Mouse (Mus musculus) thymus, adult 2 months (tissue): Measurements from ENCODE around the gene Irs2. TPM values are rescaled to one million over a fixed set of nuclear protein-coding genes. Genes with fewer than 3 reads are reported as not detected.
A peak's percentile ranks its signal among the peaks of the same experiment; 100 is the strongest.

ENCODE experiments used
- DNase-seq: peaks from one replicate; pipeline ENCODE4 v3.0.0; 2021
- H3K27ac ChIP-seq: fragments of 200-500 bp; 2 replicates; pipeline ENCODE4 v1.5.1; 2012; ENCODE audit warnings: low read length, control low read depth; ENCODE audit not compliant: control insufficient read depth, insufficient read depth
- H3K27me3 ChIP-seq: fragments of 200-500 bp; 2 replicates; pipeline ENCODE4 v1.6.1; 2012; ENCODE audit warnings: mild to moderate bottlenecking, low read length, moderate library complexity, mixed read lengths; ENCODE audit not compliant: control insufficient read depth, insufficient read depth
- H3K36me3 ChIP-seq: fragments of 200-500 bp; 2 replicates; pipeline ENCODE4 v1.6.1; 2012; ENCODE audit warnings: mild to moderate bottlenecking, low read length, moderate library complexity; ENCODE audit not compliant: control insufficient read depth, insufficient read depth
- H3K4me1 ChIP-seq: fragments of 200-500 bp; replicated peaks from 2 replicates; pipeline ENCODE4 v1.6.1; 2012; ENCODE audit warnings: low read length; ENCODE audit not compliant: control insufficient read depth, insufficient read depth
- H3K4me3 ChIP-seq: fragments of 200-500 bp; 2 replicates; pipeline ENCODE4 v1.5.1; 2012; ENCODE audit warnings: mild to moderate bottlenecking, low read length, control low read depth, moderate library complexity; ENCODE audit not compliant: control insufficient read depth, insufficient read depth
- CTCF ChIP-seq: fragments of 200-500 bp; IDR thresholded peaks from 2 replicates; pipeline ENCODE4 v1.5.1; 2012; ENCODE audit warnings: mild to moderate bottlenecking, control low read depth, low read length, moderate library complexity, borderline replicate concordance; ENCODE audit not compliant: control insufficient read depth, poor library complexity, insufficient read depth; ENCODE audit errors: extremely low read depth
- POLR2A ChIP-seq: fragments of 200-500 bp; IDR thresholded peaks from 2 replicates; pipeline ENCODE4 v1.6.1; 2012; ENCODE audit warnings: mild to moderate bottlenecking, low read length, control low read depth, moderate library complexity; ENCODE audit not compliant: control insufficient read depth, poor library complexity, insufficient read depth; ENCODE audit errors: extremely low read depth
- WGBS: fragments of 180-500 bp; shearing (Covaris S2); methylation state at CpG from one replicate; pipeline ENCODE4 v1.1.7; 2018; 5-methylcytosine and 5-hydroxymethylcytosine counted together
- polyA plus RNA-seq: library from polyadenylated mRNA; depleted of rRNA; stranded (reverse); fragments of >200 nt; gene quantifications from 2 replicates; pipeline ENCODE4 v1.2.3, GENCODE M21; 2012

The Irs2 gene
- polyA plus RNA-seq, 1 experiment = 17.1 TPM

DNA sequence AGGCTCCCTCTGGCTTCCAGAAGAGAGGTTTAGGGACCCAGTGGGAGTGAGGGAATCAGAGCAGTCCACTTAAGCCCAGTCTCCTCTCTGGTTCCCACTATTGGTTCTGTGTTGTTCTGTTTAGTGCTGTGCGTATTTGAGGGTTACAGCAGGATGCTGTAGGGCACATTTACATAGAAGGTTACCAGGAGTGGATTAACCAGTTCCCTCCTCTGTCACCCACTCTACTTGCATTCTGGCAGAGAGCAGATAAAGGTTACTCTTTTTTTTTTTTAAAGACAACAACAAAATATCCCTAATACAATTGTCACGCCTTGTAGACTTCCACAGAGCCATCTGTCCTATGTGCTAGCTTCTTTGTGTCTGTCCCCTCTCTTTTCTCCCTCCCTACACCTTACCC, 16.9 kb downstream of the Irs2 start:
- Histone ChIP-seq H3K27ac (no peak overlapping the region), H3K36me3 (peaks cover 5% of the 10 kb centered on the region), H3K4me3 (no peak overlapping the region), H3K27me3 (no peaks in the 10 kb centered on the region), H3K4me1 (peaks cover 15% of the 10 kb centered on the region)
- no peak for TF ChIP-seq CTCF
- no peak for TF ChIP-seq POLR2A
- WGBS = 89% methylated on average over 2 of the region's 2 CpGs
- DNase-seq = no peak

DNA sequence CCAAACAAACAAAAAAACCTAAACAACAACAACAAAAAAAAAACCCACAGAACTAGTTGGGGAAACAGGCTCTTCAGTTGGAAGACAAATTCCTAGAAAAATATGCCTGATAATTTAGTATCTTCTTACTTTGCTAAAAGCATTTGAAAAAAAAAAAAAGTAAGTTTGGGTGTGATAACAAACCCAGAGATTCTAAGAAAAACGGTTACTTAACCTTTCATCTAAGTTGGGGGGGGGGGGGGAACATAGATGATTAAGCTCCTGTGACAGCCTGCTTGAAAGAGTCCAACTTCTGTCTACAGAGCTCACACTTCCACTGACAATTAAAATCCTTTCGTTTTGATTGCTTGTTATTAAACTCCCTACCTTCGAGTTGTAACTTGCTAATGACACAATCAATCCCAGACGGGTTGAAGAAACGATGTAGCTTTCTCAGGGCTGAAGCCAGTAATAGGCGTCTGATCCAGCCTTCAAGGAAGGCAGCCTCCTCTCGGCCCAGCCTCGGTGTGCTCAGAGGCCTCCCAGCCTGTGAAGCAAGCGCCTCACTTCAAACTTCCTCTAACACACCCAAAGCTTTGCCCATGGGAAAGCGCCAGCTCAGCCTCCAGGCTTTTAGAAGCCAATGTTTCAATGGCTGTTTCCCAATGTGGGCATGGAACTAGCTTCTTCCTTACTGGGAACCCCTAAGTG, 17.7 kb downstream of the Irs2 start:
- 10% methylated on average over 10 of the region's 10 CpGs for WGBS
- TF ChIP-seq CTCF (no peak), POLR2A (no peak)
- no peak for DNase-seq
- Histone ChIP-seq H3K4me1 (peaks cover 15% of the 10 kb centered on the region), H3K4me3 (no peak overlapping the region), H3K36me3 (peaks cover 11% of the 10 kb centered on the region), H3K27me3 (no peaks in the 10 kb centered on the region), H3K27ac (no peak overlapping the region)

DNA sequence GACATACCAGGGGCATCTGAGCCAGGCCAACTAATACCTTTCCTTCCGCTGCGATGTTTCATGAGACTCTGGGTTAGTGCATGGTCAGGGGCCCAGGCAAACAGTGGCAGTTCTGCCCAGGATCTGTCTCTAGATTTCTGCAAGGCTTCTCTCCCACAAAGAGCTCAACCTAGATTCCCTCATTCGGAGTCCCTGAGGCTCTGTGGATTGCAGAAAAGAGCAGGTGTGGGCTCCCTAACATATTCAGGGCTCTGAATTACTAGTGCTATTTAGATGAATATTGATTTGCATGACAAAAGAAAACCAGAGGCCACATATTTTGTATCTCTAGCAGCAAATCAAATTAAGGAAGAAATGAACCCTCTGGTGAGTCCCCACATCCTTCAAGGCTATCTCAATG, 18.3 kb downstream of the Irs2 start:
- peaks cover 15% of the 10 kb centered on the region for H3K36me3 ChIP-seq
- 93% methylated on average over 3 of the region's 3 CpGs for WGBS
- no peak overlapping the region for H3K27ac ChIP-seq
- no peak for DNase-seq
- H3K27me3 ChIP-seq = no peaks in the 10 kb centered on the region
- TF ChIP-seq CTCF = no peak
- TF ChIP-seq POLR2A = no peak
- peaks cover 15% of the 10 kb centered on the region for H3K4me1 ChIP-seq
- no peak overlapping the region for H3K4me3 ChIP-seq

DNA sequence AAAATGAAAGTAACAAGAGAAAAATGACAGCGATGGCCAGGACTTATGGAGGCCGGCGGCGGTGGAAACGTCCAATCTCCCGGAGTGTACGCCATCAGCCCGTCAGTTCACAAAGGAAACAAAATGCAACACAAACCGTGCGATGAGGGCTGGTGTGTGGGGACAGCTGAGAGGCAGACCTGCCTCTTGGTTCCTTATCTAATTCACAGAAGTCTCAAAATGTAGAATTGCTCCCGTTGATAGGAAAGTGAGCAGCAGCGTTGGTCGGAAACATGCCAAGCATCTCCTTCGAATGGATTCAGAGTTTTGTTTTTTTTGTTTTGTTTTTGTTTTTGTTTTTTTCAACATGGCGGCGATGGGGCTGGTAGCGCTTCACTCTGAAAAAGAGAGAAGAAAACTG, 21.6 kb downstream of the Irs2 start:
- peaks cover 17% of the 10 kb centered on the region for H3K36me3 ChIP-seq
- WGBS = 98% methylated on average over 17 of the region's 17 CpGs
- no peaks in the 10 kb centered on the region for H3K27me3 ChIP-seq
- H3K27ac ChIP-seq = no peak overlapping the region
- peaks cover 4% of the 10 kb centered on the region for H3K4me1 ChIP-seq
- DNase-seq = no peak
- TF ChIP-seq CTCF = no peak
- no peak for TF ChIP-seq POLR2A
- no peak overlapping the region for H3K4me3 ChIP-seq

DNA sequence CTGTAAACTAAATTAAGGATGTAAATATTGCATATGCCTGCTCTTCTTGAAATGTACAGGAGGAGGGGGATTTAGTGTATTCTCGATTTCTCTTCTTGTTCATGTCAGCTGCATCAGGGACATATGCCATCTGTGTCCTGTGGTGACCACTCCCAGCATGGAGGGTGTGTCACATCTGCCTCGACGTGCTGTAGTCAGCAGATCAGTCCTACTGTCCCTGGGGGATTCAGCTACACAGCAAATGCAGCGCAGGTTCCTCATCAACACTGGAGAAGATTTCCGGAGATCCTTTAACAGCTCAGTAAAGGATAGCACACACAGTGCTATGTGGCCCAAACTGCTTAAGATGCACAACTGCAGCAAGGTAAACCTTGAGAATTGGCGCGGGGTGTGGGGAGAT, 23.2 kb downstream of the Irs2 start:
- no peak for DNase-seq
- TF ChIP-seq POLR2A (no peak), CTCF (no peak)
- WGBS = 91% methylated on average over 7 of the region's 7 CpGs
- H3K4me3 ChIP-seq = no peak overlapping the region
- peaks cover 1% of the 10 kb centered on the region for H3K4me1 ChIP-seq
- H3K27me3 ChIP-seq = no peaks in the 10 kb centered on the region
- peaks cover 17% of the 10 kb centered on the region for H3K36me3 ChIP-seq
- no peak overlapping the region for H3K27ac ChIP-seq

DNA sequence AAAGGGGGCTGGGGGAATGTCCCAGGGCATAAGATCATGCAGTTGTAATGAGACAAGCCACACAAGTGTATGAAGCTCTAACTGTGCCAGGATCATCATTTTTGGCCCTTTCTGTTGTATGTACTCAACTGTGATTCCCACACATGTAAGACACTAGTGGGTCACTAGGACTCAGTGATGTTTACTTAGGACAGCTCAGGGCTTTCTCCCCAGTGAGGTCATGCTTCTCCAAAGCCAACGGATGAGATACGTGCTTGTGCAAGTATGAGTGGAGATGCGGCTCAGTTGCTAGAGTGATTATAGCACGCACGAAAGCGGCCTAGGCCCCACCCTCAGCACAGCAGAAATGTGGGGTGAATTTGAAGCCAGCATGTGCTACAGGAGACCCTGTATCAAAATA, 27.4 kb downstream of the Irs2 start:
- Histone ChIP-seq H3K36me3 (peaks cover 8% of the 10 kb centered on the region), H3K27me3 (no peaks in the 10 kb centered on the region), H3K27ac (no peak overlapping the region), H3K4me1 (peaks cover 10% of the 10 kb centered on the region), H3K4me3 (no peak overlapping the region)
- WGBS = 93% methylated on average over 6 of the region's 6 CpGs
- no peak for DNase-seq
- TF ChIP-seq CTCF (no peak), POLR2A (no peak)

DNA sequence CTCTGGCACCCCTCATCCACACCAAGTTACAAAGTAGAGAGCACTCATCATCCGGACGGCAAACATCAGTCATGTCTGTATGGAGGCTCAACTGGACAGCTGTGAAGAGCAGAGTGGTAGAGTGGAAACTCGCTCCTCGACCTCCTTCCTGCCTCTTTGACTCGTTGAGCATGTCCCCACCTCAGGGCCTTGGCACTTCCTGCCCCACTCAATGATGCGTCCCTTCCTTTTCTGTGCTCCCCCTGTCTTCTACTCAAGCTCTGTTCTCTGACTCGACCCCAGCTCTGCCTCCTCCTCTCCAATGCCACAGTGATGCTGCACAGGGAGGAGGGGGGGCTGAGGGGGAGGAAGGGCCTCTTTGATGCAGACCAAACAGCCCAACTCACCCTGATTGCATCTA, 28.3 kb downstream of the Irs2 start:
- Histone ChIP-seq H3K4me3 (no peak overlapping the region), H3K27me3 (no peaks in the 10 kb centered on the region), H3K4me1 (peaks cover 10% of the 10 kb centered on the region), H3K36me3 (peaks cover 1% of the 10 kb centered on the region), H3K27ac (no peak overlapping the region)
- 28% methylated on average over 7 of the region's 7 CpGs for WGBS
- DNase-seq = peak; percentile 35
- TF ChIP-seq POLR2A (no peak), CTCF (no peak)
